Mouse (Mus musculus) lung, adult 18-20 months (tissue): ENCODE measurements at regions not wholly inside any gene's neighbourhood (a gene's known extent, or its start where the extent isn't known, plus 50 kb on each side); places are given as distances from the start of the nearest gene placed in this dataset.

Experiments used
- DNase-seq, 2 experiments: peaks; one replicate each; pipeline ENCODE4 v3.0.0; 2022; ENCODE audit warnings: mixed read lengths in 2 of 2

DNA sequence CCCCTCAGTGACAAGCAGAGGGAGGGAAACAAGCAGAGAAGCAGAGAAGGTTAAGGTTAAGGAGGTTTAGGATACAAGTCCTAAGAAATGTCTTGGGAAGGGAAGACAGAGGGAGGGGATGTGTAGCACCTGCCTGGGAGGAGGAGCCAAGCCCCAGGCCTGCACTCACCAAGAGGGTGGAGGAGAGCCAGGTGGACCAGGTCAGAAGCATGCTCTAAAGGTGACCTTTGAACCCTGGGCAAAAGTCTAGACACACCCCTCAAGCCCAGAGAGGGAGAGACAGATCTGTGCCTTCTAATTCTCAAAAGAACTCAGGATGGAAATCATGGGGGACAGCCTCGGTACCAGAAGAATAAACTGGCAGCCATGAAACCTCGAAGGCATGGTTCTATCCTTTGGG lies 54.4 kb upstream of the Calm2 start:
- DNase-seq = no peak

DNA sequence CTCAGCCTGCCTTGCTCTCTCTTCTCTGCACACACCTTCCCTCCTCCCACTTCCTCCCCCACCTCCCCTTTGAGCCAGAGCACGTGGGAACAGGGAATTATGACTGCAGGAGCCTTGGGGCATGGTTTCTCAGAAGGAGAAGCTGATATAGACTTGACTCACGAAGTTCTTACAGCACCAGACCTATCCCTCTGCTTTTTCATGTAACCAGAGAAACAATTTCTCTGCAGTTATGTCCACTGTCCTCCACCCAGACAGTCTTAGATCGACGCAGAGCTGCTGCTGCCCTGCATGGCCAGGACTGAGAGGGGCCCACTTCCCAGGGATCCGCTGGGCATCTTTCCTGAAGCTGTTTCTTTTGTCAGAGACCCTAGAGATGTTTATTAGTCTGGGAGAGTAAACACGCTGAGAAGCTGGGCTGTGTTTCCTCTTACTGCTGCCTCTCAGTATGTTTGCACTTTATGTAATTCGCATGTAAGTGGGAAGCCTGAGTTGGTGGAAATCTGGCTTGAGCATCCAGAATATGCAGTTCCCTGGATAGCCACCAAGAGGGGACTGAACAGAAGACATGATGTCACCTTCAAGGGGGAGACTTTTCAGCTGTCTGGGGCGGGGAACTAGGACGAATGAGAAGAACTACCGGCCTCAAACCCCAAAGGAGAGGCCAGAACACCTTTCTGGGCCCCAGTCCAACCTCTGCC lies 55.1 kb upstream of the Calm2 start:
- peak in 1 of 2 experiments; percentile 68 for DNase-seq

DNA sequence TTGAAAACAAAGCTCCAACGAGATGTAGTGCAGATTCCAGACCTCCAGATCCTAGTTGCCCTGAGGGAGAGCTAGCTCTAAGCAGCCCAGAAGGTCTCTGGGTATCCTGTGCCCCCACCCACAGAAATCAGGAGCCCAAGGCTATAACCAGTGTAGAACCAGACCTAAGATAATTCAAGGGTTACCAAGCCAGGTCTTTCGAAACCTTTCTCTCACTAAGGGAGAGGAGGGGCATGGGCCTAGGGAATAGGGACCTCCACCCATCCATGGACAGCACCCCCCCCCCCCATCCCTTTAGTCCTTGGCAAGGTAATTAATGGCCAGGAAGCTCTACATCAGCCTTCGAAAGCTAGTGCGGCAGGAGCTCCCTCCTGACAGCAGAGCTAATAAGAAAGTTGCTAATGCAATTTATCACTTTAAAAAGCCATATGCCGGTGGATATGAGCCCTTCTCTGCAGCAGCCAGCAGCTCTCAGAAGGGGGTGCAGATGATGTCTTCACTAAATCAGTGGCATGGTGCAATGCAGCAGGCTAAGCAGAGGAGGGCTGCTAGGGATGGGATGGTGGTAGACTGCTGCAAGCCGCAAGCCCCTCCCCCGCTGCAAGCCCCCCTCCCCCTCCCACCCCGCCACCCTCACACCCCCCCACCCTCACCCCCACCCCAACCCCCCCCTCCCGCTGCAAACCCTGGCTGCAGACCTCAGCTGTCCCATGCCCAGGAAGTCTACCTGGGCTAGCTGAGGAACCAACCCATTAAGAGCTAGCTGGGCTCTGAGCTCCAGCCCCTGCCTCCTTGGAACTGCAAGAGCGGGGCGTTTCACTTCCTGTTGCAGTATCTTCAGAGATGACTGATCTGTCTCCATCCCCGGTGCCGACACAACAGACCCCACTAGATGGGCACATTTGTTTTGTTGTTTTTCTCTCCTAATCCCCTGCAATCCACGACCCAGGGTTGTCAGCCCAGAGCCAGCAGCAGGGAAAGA lies 55.9 kb upstream of the Calm2 start:
- no peak for DNase-seq

DNA sequence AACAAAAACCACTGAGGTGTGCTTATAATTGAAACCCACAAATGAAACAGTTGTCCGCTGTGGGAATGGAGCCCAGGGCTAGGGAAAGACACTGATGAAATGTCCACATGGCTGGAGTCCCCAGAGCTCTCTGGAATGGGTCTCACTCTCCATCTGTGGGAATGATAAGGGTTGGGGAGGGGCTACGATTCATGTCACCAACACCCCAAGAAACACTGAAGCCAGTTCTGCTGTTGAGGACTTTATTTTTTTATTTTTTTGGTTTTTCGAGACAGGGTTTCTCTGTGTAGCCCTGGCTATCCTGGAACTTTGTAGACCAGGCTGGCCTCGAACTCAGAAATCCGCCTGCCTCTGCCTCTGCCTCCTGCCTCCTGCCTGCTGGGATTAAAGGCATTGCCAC lies 56.8 kb upstream of the Calm2 start:
- DNase-seq = no peak

DNA sequence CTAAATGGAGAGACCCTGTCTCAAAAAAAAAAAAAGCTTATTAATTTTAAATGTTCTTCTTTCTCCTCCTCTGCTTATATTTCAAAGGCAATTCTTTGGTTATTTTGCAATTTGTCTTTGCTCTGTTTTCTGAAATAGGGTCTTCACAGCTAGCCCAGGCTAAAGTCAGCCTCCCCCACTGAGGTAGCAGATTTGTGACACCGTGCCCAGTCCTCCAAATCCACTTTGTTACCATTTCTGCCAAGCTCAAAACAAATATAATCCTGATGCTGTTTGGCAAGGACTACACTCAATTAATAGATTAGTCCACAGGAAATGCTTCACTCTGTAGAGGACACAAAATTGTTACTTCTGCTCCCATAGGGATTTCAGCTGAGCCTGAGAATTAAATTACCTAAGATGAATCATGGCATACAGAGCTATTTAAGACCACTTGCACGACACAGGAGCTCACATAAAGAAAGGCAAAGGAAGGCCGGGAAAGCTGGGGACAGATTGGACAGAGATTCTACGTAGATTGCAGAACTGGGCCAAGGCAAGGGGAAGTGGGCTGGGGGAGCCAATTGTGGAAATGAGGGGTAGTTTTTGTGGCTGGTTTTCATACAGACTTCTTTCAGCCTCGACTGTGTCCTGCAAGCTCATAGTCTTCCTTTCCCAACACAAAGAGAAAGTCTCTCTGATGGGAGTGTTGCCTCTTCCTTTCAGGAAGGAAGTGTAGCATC lies 58.4 kb upstream of the Calm2 start:
- DNase-seq = no peak

DNA sequence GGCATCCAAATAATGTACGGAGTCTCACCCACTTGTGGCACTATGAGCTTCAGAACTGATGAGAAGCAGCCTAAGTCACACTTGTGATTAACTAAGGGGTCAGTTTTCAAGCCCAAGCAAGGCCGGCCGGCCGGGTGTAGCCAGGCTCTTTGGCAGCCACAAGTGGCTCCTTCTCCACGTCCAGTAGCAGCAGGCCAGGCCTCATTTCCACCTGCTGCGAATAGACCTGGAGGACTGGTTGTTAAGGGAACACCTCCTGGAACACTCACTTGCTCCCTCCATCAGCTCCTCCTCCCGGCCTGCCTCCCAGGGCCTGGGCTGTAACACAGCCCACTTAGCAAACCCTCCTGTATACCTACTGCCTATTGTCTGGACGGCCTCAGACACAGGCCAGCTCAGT lies 61.1 kb upstream of the Calm2 start:
- DNase-seq = peak; percentile 30 to 58

DNA sequence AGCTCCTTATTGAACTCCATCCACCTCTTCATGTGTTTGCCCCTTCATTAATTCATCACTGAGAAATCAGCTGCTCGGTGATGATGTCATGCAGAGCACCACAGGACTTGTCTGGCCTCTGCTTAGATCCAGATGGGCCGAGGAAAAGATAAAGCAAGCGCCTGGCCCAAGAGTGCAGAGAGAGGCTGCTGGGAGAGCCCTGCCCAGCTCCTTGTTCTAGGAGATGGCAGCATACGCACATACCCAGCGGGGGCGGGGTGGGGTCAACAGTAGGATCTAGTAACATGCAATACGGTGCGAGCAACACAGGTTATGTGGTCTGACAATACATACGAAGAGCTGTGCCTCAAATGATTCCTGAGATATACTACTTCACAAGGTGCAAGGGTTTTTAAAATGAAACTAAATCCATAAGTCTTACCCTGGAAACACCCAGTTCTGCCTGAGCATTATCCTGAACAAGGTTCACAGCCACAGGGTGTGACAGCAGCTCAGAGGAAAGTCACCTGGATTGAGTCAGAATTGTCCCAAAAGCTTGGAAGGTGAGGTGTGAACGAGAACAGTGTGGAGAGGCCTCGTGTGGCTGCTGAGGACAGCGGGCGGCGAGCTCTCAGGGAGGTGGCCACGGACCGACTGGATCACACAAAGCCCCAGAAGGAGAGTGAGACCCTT lies 62.0 kb upstream of the Calm2 start:
- DNase-seq = no peak

DNA sequence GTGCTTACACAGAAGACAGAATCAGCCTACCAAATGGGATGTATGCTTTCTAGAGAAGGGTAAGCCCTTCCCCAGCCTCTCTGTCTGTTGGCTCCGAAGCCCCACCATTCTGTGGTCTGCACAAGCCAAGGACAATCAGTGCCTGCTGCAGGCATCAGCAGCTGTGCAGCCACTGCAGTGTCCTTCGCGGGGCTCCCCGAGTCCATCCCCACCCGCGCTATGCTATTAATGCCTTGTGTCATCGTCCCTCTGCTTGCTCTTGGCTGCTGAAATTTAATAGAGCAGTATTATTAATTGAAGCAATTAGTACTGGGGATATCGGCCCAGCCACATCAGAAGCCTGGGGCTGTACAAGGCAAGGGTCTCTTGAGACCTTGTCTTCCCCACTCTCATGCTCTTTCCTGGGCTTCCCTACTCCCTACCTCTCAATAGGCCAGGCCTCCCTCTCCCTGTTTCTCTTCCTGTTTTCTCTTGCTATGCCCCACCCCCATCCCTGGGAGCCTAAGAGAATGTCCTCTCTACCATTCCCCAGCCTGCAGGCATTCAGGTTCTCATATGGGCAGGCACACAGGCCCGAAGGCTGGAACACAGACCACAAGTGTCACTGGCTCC lies 65.4 kb upstream of the Calm2 start:
- DNase-seq = no peak

DNA sequence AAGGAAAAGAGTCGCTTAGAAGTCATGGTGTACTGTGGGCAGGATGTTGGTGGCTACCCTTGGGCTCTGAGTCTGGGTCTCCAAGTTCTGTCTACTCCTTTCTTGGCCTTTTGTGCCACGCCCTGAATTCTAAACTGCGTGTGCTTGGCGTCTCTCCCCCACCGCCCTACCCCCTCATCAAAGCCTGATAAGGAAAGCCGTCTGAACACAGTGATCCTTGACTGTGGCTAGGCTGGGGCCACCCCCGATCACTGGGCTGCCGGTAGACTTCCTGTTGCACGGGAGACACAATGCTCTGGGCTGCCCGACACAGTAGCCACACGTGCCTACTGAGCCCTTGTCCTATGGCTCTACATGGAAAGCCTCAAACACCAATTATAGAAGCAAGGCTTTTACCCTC lies 67.1 kb upstream of the Calm2 start:
- DNase-seq = peak in 1 of 2 experiments; percentile 31

DNA sequence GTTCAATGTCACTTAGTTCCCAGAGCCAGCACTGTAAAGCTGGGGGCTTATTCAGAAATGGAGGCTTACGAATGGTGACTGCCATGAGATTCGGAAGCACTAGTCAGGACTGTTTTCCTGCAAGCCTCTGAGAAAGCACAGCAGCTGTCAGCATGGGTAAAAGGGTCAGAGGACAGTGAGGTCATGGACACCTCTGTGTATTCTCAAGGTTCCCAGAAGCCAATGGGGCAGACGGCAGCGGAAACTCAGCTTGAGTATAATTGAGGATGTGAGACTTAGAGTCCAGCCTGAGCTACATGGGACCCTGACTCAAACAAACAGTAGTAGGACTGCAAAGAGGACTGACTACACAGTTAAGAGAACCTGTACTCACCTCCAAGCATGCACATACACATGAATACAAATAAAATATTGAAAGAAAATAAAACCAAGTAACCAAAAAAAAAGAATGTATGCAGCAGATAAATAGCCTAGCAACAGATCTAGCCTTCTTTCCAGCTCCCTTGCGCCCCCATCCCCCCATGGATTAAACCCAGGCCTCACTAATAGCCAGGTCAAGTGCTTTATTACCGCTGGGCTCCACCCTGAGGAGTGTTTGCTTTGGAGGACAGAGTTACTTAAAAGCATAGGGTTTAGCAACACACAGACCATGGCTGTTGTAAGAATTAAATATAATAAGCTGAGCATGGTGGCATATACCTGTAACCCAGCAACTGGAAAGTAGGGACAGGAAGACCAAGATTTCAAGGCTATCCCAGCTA lies 67.8 kb upstream of the Calm2 start:
- peak; percentile 52 to 76 for DNase-seq

DNA sequence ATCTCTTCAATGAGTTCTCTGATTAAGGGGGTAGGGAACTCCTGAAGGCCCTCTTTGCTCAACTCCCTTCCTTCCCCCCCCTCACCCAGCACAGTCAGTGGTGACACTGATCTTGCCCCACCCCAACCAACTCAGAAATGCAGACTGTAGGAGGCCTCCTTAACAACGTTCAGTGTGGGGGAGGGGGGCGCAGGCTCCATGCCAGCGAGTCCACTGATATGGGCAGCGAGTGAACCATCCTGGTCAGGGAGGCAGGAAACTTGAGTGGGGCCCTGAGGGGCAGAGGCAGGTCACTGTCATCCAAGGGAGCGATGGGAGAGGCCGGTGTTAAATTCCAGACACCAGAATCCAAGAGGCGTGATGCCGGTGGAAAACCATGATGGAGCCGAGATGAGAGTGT lies 70.5 kb upstream of the Calm2 start:
- DNase-seq = no peak

DNA sequence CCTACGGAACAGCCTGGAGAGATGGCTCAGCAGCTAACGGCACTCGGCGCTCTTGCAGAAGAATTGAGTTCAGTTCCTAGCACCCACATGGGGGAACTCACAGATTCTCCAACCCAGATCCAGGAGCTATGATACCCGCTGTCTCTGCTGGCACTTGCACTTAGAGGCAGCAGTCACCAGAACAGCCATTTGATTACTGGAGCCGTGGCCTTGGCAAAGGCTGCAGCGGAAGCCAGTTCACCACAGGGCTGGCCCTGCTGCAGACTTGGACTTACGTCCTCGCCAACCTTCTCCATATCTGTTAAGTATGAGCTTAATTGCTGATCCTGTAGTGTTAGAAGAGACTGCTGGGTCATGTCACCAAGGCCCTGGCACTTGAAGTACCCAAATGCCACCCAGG lies 72.7 kb upstream of the Calm2 start:
- DNase-seq = peak in 1 of 2 experiments; percentile 14

DNA sequence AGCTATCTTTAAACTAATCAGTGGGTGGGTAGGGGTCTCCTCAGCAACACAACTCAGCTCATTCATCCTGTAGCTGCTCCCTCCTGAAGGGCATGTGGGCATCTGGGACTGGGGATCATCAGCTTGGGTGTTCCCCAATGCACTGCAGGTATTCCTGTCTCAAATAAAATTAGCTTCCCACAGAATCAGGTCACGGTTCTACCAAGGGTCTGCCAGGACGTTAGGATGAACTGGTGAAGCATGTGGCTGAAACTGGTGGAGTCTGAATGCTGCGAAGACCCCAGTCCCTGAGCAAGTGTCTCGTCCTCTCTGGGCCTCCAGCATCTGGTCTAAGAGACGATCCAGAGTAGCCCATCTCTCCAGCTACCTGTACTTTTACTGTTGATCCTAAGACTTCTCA lies 74.1 kb upstream of the Calm2 start:
- no peak for DNase-seq

DNA sequence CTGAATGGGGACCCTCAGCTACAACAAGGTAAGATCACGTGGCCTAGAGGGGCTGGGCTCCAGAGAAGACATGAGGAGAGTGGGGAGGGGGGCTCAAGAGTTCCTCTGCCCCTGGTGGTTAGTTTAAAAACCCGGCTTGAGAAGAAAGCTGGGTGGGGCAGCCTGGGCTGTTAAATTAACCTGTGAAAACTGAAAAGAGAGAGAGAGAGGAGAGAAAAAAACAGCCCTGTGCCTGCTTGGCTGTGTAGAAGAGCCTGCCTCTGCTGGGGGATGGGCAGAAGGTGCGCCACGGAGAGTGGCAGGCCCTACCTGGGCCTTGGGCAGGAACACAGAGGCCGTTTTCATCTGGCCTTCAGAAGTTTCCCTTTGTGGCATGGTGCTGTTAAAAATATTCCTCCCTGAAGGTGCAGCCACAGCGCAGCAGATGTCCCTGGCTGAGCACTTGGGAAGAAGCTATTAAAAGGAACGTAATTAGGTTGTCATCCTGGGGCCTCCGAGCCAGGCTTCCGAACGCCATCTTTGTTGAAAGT lies 75.0 kb upstream of the Calm2 start:
- DNase-seq = peak in 1 of 2 experiments; percentile 18

DNA sequence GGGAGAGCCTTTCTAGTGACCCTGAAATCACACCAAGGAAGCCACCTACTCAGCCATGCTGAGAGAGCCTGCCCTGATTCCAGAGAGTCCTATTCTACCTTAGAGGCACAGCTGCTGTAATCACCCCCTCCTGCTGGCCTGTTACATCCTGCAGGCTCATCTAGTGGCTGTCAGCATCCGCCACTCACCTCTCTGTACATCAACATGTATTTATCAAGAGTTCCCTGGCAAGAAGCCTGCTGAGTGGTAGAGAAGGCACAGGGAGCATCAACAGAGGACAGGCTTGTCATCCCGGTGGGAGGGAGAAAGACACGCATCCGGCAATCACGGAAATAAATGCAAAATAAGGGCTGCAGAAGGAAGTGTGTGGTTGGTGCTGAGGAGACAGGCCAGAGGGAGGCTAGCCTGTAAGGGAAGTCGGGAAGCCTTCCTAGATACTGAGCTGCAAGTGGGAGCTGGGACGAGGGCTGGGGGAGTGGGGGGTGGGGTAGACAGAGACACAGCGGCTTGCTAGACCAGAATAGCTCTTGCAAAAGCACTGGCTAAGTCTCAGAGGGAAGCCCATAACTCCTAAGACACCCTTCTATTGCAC lies 75.9 kb upstream of the Calm2 start:
- DNase-seq = peak in 1 of 2 experiments; percentile 32

DNA sequence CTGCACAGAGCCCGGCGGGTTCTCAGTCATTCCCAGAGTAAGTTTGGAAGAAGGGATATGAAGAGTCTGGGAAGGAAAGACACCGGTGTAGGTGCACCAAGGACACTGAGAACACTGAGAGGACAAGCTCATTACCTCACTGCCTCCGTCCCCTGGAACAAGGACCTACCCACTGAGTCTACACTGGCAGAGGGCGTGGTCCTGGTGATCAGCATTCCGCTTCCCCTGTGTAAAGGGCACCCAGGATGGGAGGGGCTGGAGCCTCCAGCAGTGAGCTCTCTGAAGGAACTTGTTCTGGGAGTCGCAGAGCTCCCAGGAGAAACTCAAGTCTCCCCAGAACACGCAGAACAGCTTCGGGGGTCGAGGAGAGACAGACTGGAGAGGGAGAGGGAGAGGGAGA lies 76.9 kb upstream of the Calm2 start:
- peak; percentile 67 to 82 for DNase-seq

DNA sequence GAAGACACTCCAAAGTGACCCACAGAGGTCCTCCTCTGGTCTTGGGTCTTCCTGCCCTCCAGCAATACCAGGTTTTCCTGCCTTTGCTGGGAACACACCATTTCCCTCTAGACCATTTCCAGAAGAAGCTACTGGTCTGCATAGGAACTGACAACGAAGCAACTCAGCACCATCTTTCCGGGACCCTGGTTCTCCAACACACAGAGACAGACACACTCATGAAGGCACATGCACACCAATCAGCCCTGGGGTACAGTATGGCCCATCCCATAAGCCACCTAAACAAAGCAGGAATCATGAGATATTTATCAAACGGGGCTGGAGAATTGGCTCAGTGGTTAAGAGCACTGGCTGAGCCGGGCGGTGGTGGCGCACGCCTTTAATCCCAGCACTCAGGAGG lies 80.4 kb upstream of the Calm2 start:
- no peak for DNase-seq

DNA sequence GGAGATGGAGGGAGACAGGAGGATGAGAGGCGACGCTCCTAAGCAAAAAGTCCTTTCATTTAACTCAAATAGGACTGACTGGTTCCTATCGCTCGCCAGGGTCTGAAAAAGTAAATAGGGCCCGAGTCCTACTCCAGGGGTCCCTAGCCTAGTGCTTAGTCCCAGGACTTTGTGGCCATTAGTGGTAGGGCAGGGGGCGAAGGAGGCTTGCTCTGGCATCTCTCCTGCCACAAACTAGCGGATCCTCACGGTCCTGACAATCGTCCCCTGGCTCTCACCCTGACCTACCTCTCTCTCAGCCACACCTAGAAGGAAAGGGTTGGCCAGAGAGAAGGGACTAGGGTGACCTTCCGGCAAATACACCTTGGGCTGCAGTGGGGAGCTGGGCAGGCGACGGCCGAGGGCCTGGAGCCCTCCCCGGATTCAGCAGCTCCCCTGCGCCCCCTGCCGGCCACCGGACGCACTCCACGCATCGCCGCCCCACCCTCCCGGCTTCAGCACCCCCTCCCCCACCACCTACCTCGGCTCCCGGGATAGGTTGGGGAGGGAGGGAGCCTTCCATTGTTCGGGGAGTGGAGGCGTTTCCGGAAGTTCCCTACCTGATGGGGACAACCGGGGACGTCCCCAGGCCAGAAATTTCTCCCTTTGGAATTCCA lies 83.6 kb upstream of the Calm2 start:
- DNase-seq = peak; percentile 87 to 92

DNA sequence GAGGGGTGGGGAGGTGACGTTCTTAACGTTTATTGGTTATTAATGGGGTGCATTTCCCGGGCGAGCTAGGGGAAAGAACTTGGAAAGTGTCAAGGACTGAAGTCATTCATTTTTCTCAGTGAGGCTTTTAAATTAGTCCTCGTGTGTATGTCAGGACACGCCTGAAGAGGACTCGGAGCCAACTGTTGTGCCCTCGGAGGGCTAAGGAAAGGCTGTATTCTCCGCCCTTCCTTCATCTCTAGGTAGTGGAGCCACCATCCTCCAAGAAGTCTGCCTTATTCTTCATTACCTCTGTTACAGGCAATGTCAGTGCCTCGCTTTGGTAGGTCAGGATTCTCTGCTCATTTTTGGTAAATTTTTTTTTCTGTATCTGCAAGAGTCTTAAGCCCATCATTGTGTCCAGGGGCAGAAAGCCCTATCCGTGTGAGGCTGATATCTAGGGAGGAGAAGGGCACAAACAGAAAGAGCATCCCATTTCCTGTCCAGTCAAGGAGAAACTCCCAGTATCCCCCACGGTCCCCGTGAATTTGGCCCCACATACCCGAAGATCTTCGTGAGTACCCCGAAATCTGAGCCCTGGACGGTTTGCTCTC lies 84.2 kb upstream of the Calm2 start:
- no peak for DNase-seq
